Mouse (Mus musculus) midbrain, postnatal 0 days (tissue): ENCODE measurements around the gene Rabif. TPM values are rescaled to one million over a fixed set of nuclear protein-coding genes. Genes with fewer than 3 reads are reported as not detected.
A peak's percentile ranks its signal among the peaks of the same experiment; 100 is the strongest.

Experiments used
- ATAC-seq: fragments of 200-750 bp; cut with Nextera tagmentation; 2 replicates; pipeline ENCODE4 v1.8.0; 2017; ENCODE audit warnings: moderate number of reproducible peaks, mild to moderate bottlenecking, moderate TSS enrichment, moderate library complexity; ENCODE audit not compliant: low FRiP score
- DNase-seq: peaks from one replicate; pipeline ENCODE4 v3.0.0-alpha.2; 2015; ENCODE audit warnings: low spot score
- H3K27ac ChIP-seq: fragments of 300-500 bp; sonication (generic); 2 replicates; pipeline ENCODE4 v1.5.1; 2014; ENCODE audit warnings: low read depth, mild to moderate bottlenecking, low read length, mixed read lengths
- H3K27me3 ChIP-seq: fragments of 300-500 bp; sonication (generic); 2 replicates; pipeline ENCODE4 v1.6.1; 2014; ENCODE audit warnings: low read length, control low read depth, mixed read lengths; ENCODE audit not compliant: insufficient read depth
- H3K36me3 ChIP-seq: fragments of 300-500 bp; sonication (generic); 2 replicates; pipeline ENCODE4 v1.6.1; 2014; ENCODE audit warnings: low read length, control low read depth, mixed read lengths; ENCODE audit not compliant: insufficient read depth
- H3K4me1 ChIP-seq: fragments of 300-500 bp; sonication (generic); 2 replicates; pipeline ENCODE4 v1.6.1; 2014; ENCODE audit warnings: mild to moderate bottlenecking, control low read depth, antibody characterized with exemption, low read length, mixed read lengths; ENCODE audit not compliant: insufficient read depth
- H3K4me2 ChIP-seq: fragments of 300-500 bp; sonication (generic); 2 replicates; pipeline ENCODE4 v1.6.1; 2014; ENCODE audit warnings: low read depth, mild to moderate bottlenecking, low read length, mixed read lengths; ENCODE audit not compliant: poor library complexity, severe bottlenecking
- H3K4me3 ChIP-seq: fragments of 300-500 bp; sonication (generic); 2 replicates; pipeline ENCODE4 v1.5.1; 2014; ENCODE audit warnings: low read depth, mild to moderate bottlenecking, low read length, moderate library complexity
- H3K9ac ChIP-seq: fragments of 300-500 bp; sonication (generic); replicated peaks from 2 replicates; pipeline ENCODE4 v1.6.1; 2014; ENCODE audit warnings: mild to moderate bottlenecking, low read length, moderate library complexity, mixed read lengths; ENCODE audit not compliant: poor library complexity, severe bottlenecking
- H3K9me3 ChIP-seq: fragments of 300-500 bp; sonication (generic); 2 replicates; pipeline ENCODE4 v1.6.1; 2016; ENCODE audit warnings: low read length, control low read depth
- CTCF ChIP-seq: IDR thresholded peaks from 2 replicates; pipeline ENCODE4 v1.5.1; 2016; ENCODE audit warnings: antibody characterized with exemption, mild to moderate bottlenecking
- WGBS: fragments of 180-500 bp; shearing (Covaris S2); extraction: QIAGEN DNeasy Blood & Tissue Kit; methylation state at CpG from one replicate; pipeline ENCODE4 v1.1.7; 2014; 5-methylcytosine and 5-hydroxymethylcytosine counted together
- polyA plus RNA-seq: library from polyadenylated mRNA; unstranded; fragments of >200 nt; fragmentation: Nextera tagmentation; extraction: Ambion mirVana; gene quantifications from 2 replicates; pipeline ENCODE4 v1.2.1, GENCODE M21; 2015
- total RNA-seq: library from RNA; depleted of rRNA; stranded (reverse); fragments of >200 nt; gene quantifications from 2 replicates; pipeline ENCODE4 v1.2.3, GENCODE M21; 2014

Rabif gene
- total and polyA plus RNA-seq, 2 experiments from 2014 or later = 37.6 to 79.5 TPM

GRCm38 (mm10) chr1:134549632-134550132 is 55.2 kb downstream of the Rabif start, which contains the start of gene Mgat4e:
TSS of gene Mgat4e (minus strand) at chr1:134549682.
- no peak for DNase-seq
- Histone ChIP-seq H3K36me3 (no peaks in the 10 kb centered on the region), H3K27ac (no peak within 1 kb of the TSS), H3K4me1 (no peaks in the 10 kb centered on the region), H3K9ac (no peak within 1 kb of the TSS), H3K4me2 (no peak within 1 kb of the TSS), H3K27me3 (no peaks in the 10 kb centered on the region), H3K4me3 (no peak within 1 kb of the TSS), H3K9me3 (no peaks in the 10 kb centered on the region)
- ATAC-seq = no peak
- 74% methylated on average over 7 of the region's 7 CpGs for WGBS
- TF ChIP-seq CTCF = no peak

- no peak for DNase-seq
- H3K27ac ChIP-seq = no peak overlapping the region
- no peak overlapping the region for H3K9ac ChIP-seq
- no peaks in the 10 kb centered on the region for H3K4me1 ChIP-seq
- no peak overlapping the region for H3K4me3 ChIP-seq
- no peaks in the 10 kb centered on the region for H3K27me3 ChIP-seq
- no peak for TF ChIP-seq CTCF
- no peak overlapping the region for H3K4me2 ChIP-seq
- H3K36me3 ChIP-seq = no peaks in the 10 kb centered on the region
- no peaks in the 10 kb centered on the region for H3K9me3 ChIP-seq
- no peak for ATAC-seq
- 82% methylated on average over 3 of the region's 3 CpGs for WGBS
Measured at GRCm38 (mm10) chr1:134551869-134552268, 57.4 kb downstream of the Rabif start.

DNA sequence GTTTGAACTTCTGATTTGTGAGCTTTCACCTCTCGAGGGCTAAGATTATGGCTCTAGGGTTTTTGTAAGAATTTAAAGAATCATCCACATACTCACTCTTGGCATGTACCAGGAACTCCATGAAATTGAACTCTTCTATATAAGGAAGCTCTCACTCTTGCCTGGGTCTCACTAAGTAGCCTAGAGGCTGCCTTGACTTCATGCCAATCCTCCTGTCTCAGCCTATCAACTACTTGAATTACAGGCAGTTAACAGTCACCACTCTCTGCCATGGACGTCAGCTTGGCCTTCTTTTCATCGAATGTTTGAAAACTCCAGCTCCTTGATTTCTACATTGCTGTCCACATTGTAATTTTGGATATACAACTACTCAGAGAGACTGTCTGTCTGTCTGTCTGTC is 57.9 kb downstream of the Rabif start:
- H3K9me3 ChIP-seq = no peaks in the 10 kb centered on the region
- H3K36me3 ChIP-seq = no peaks in the 10 kb centered on the region
- no peak for TF ChIP-seq CTCF
- ATAC-seq (no peak), DNase-seq (no peak)
- no peak overlapping the region for H3K4me3 ChIP-seq
- no peak overlapping the region for H3K4me2 ChIP-seq
- H3K9ac ChIP-seq = no peak overlapping the region
- H3K27me3 ChIP-seq = no peaks in the 10 kb centered on the region
- H3K27ac ChIP-seq = no peak overlapping the region
- H3K4me1 ChIP-seq = no peaks in the 10 kb centered on the region
- WGBS = 74% methylated on average over 3 of the region's 3 CpGs

GRCm38 (mm10) chr1:134555240-134555870 is 60.9 kb downstream of the Rabif start:
- WGBS = 35% methylated on average over 13 of the region's 13 CpGs
- ATAC-seq (no peak), DNase-seq (no peak)
- peak overlapping the region; percentile 91 for H3K4me2 ChIP-seq
- no peaks in the 10 kb centered on the region for H3K36me3 ChIP-seq
- H3K9ac ChIP-seq = no peak overlapping the region
- TF ChIP-seq CTCF = no peak
- no peak overlapping the region for H3K4me3 ChIP-seq
- H3K27me3 ChIP-seq = no peaks in the 10 kb centered on the region
- no peaks in the 10 kb centered on the region for H3K4me1 ChIP-seq
- no peak overlapping the region for H3K27ac ChIP-seq
- H3K9me3 ChIP-seq = no peaks in the 10 kb centered on the region

- Histone ChIP-seq H3K27me3 (no peaks in the 10 kb centered on the region), H3K4me2 (peak overlapping the region; percentile 91), H3K36me3 (no peaks in the 10 kb centered on the region), H3K4me3 (peak overlapping the region; percentile 63), H3K4me1 (no peaks in the 10 kb centered on the region), H3K9ac (peak overlapping the region; percentile 84), H3K27ac (peak overlapping the region; percentile 93), H3K9me3 (no peaks in the 10 kb centered on the region)
- peak; percentile 65 for ATAC-seq
- DNase-seq = peak; percentile 75
- under 1% methylated on average over 46 of the region's 46 CpGs for WGBS
- no peak; the same call in 1 of the 2 replicates for TF ChIP-seq CTCF
Measured at GRCm38 (mm10) chr1:134555871-134556670, 61.6 kb downstream of the Rabif start.
